Mouse (Mus musculus): Measurements from ENCODE around the gene Celf6. TPM values are rescaled to one million over a fixed set of nuclear protein-coding genes. Genes with fewer than 3 reads are reported as not detected.

Gene Celf6
- polyA plus RNA-seq, 1 experiment from 2014 or later, result 12.1 TPM

GRCm38 (mm10) chr9:59542766-59543324 lies 34.9 kb upstream of the Celf6 start:
- no peaks in the 10 kb centered on the region for H3K27me3 ChIP-seq (ENCODE audit: control insufficient read depth, insufficient read depth, low read length)
- H3K27ac ChIP-seq (ENCODE audit: low read depth, low read length), result no peak overlapping the region
- no peaks in the 10 kb centered on the region for H3K36me3 ChIP-seq (ENCODE audit: control insufficient read depth, insufficient read depth, low read length)
- H3K4me1 ChIP-seq (replicated peaks; ENCODE audit: control insufficient read depth, insufficient read depth, low read length), result peaks cover 6% of the 10 kb centered on the region
- ATAC-seq (ENCODE audit: low FRiP score) (no peak), DNase-seq (ENCODE audit: low spot score) (no peak)
- H3K4me3 ChIP-seq (ENCODE audit: low read depth, low read length), result no peak overlapping the region
- no peaks in the 10 kb centered on the region for H3K9me3 ChIP-seq (ENCODE audit: control insufficient read depth, low read length)
- H3K4me2 ChIP-seq (replicated peaks; ENCODE audit: low read depth, low read length), result no peak overlapping the region
- no peak overlapping the region for H3K9ac ChIP-seq (ENCODE audit: low read depth, low read length)

- DNase-seq (ENCODE audit: low spot score) (no peak), ATAC-seq (ENCODE audit: low FRiP score) (no peak)
- WGBS, result 84% methylated on average over 5 of the region's 5 CpGs
- Histone ChIP-seq H3K27ac (ENCODE audit: low read depth, low read length) (no peak overlapping the region), H3K36me3 (ENCODE audit: control insufficient read depth, insufficient read depth, low read length) (no peaks in the 10 kb centered on the region), H3K9me3 (ENCODE audit: control insufficient read depth, low read length) (no peaks in the 10 kb centered on the region), H3K4me3 (ENCODE audit: low read depth, low read length) (no peak overlapping the region), H3K4me1 (replicated peaks; ENCODE audit: control insufficient read depth, insufficient read depth, low read length) (peaks cover 5% of the 10 kb centered on the region), H3K9ac (ENCODE audit: low read depth, low read length) (no peak overlapping the region), H3K4me2 (replicated peaks; ENCODE audit: low read depth, low read length) (no peak overlapping the region), H3K27me3 (ENCODE audit: control insufficient read depth, insufficient read depth, low read length) (no peaks in the 10 kb centered on the region)
Measured at GRCm38 (mm10) chr9:59544739-59545138, 33.0 kb upstream of the Celf6 start.

GRCm38 (mm10) chr9:59547869-59548268 lies 29.8 kb upstream of the Celf6 start:
- Histone ChIP-seq H3K36me3 (ENCODE audit: control insufficient read depth, insufficient read depth, low read length) (no peaks in the 10 kb centered on the region), H3K4me2 (replicated peaks; ENCODE audit: low read depth, low read length) (no peak overlapping the region), H3K27me3 (ENCODE audit: control insufficient read depth, insufficient read depth, low read length) (no peaks in the 10 kb centered on the region), H3K27ac (ENCODE audit: low read depth, low read length) (no peak overlapping the region), H3K9ac (ENCODE audit: low read depth, low read length) (no peak overlapping the region), H3K9me3 (ENCODE audit: control insufficient read depth, low read length) (no peaks in the 10 kb centered on the region), H3K4me1 (replicated peaks; ENCODE audit: control insufficient read depth, insufficient read depth, low read length) (no peaks in the 10 kb centered on the region), H3K4me3 (ENCODE audit: low read depth, low read length) (no peak overlapping the region)
- WGBS, result 88% methylated on average over 1 of the region's 1 CpGs
- no peak for DNase-seq (ENCODE audit: low spot score)
- no peak for ATAC-seq (ENCODE audit: low FRiP score)

GRCm38 (mm10) chr9:59548961-59549487 lies 28.7 kb upstream of the Celf6 start:
- Histone ChIP-seq H3K9ac (ENCODE audit: low read depth, low read length) (no peak overlapping the region), H3K4me3 (ENCODE audit: low read depth, low read length) (no peak overlapping the region), H3K27ac (ENCODE audit: low read depth, low read length) (no peak overlapping the region), H3K4me2 (replicated peaks; ENCODE audit: low read depth, low read length) (no peak overlapping the region), H3K4me1 (replicated peaks; ENCODE audit: control insufficient read depth, insufficient read depth, low read length) (no peaks in the 10 kb centered on the region), H3K9me3 (ENCODE audit: control insufficient read depth, low read length) (no peaks in the 10 kb centered on the region), H3K27me3 (ENCODE audit: control insufficient read depth, insufficient read depth, low read length) (no peaks in the 10 kb centered on the region), H3K36me3 (ENCODE audit: control insufficient read depth, insufficient read depth, low read length) (no peaks in the 10 kb centered on the region)
- ATAC-seq (ENCODE audit: low FRiP score) (no peak), DNase-seq (ENCODE audit: low spot score) (no peak)
- 63% methylated on average over 2 of the region's 2 CpGs for WGBS

- H3K36me3 ChIP-seq (ENCODE audit: control insufficient read depth, insufficient read depth, low read length), result no peaks in the 10 kb centered on the region
- H3K27ac ChIP-seq (ENCODE audit: low read depth, low read length), result no peak overlapping the region
- 92% methylated on average over 4 of the region's 4 CpGs for WGBS
- H3K4me1 ChIP-seq (replicated peaks; ENCODE audit: control insufficient read depth, insufficient read depth, low read length), result no peaks in the 10 kb centered on the region
- no peaks in the 10 kb centered on the region for H3K9me3 ChIP-seq (ENCODE audit: control insufficient read depth, low read length)
- no peak overlapping the region for H3K4me3 ChIP-seq (ENCODE audit: low read depth, low read length)
- no peak overlapping the region for H3K4me2 ChIP-seq (replicated peaks; ENCODE audit: low read depth, low read length)
- ATAC-seq (ENCODE audit: low FRiP score) (no peak), DNase-seq (ENCODE audit: low spot score) (no peak)
- H3K27me3 ChIP-seq (ENCODE audit: control insufficient read depth, insufficient read depth, low read length), result no peaks in the 10 kb centered on the region
- no peak overlapping the region for H3K9ac ChIP-seq (ENCODE audit: low read depth, low read length)
Measured at GRCm38 (mm10) chr9:59550077-59550476, 27.6 kb upstream of the Celf6 start.

GRCm38 (mm10) chr9:59551017-59551416 lies 26.7 kb upstream of the Celf6 start:
- no peaks in the 10 kb centered on the region for H3K4me1 ChIP-seq (replicated peaks; ENCODE audit: control insufficient read depth, insufficient read depth, low read length)
- DNase-seq (ENCODE audit: low spot score) (no peak), ATAC-seq (ENCODE audit: low FRiP score) (no peak)
- H3K9me3 ChIP-seq (ENCODE audit: control insufficient read depth, low read length), result no peaks in the 10 kb centered on the region
- no peaks in the 10 kb centered on the region for H3K36me3 ChIP-seq (ENCODE audit: control insufficient read depth, insufficient read depth, low read length)
- 90% methylated on average over 5 of the region's 5 CpGs for WGBS
- H3K27ac ChIP-seq (ENCODE audit: low read depth, low read length), result no peak overlapping the region
- no peaks in the 10 kb centered on the region for H3K27me3 ChIP-seq (ENCODE audit: control insufficient read depth, insufficient read depth, low read length)
- H3K9ac ChIP-seq (ENCODE audit: low read depth, low read length), result no peak overlapping the region
- H3K4me2 ChIP-seq (replicated peaks; ENCODE audit: low read depth, low read length), result no peak overlapping the region
- no peak overlapping the region for H3K4me3 ChIP-seq (ENCODE audit: low read depth, low read length)

- DNase-seq (ENCODE audit: low spot score) (no peak), ATAC-seq (ENCODE audit: low FRiP score) (no peak)
- Histone ChIP-seq H3K9me3 (ENCODE audit: control insufficient read depth, low read length) (no peaks in the 10 kb centered on the region), H3K36me3 (ENCODE audit: control insufficient read depth, insufficient read depth, low read length) (no peaks in the 10 kb centered on the region), H3K4me2 (replicated peaks; ENCODE audit: low read depth, low read length) (no peak overlapping the region), H3K27me3 (ENCODE audit: control insufficient read depth, insufficient read depth, low read length) (no peaks in the 10 kb centered on the region), H3K27ac (ENCODE audit: low read depth, low read length) (no peak overlapping the region), H3K4me1 (replicated peaks; ENCODE audit: control insufficient read depth, insufficient read depth, low read length) (no peaks in the 10 kb centered on the region), H3K9ac (ENCODE audit: low read depth, low read length) (no peak overlapping the region), H3K4me3 (ENCODE audit: low read depth, low read length) (no peak overlapping the region)
- 83% methylated on average over 3 of the region's 3 CpGs for WGBS
Measured at GRCm38 (mm10) chr9:59551620-59552031, 26.1 kb upstream of the Celf6 start.

GRCm38 (mm10) chr9:59552610-59553009 lies 25.1 kb upstream of the Celf6 start:
- WGBS, result 88% methylated on average over 5 of the region's 5 CpGs
- no peak overlapping the region for H3K4me3 ChIP-seq (ENCODE audit: low read depth, low read length)
- DNase-seq (ENCODE audit: low spot score) (no peak), ATAC-seq (ENCODE audit: low FRiP score) (no peak)
- H3K4me2 ChIP-seq (replicated peaks; ENCODE audit: low read depth, low read length), result no peak overlapping the region
- H3K9ac ChIP-seq (ENCODE audit: low read depth, low read length), result no peak overlapping the region
- H3K9me3 ChIP-seq (ENCODE audit: control insufficient read depth, low read length), result no peaks in the 10 kb centered on the region
- no peaks in the 10 kb centered on the region for H3K4me1 ChIP-seq (replicated peaks; ENCODE audit: control insufficient read depth, insufficient read depth, low read length)
- H3K27ac ChIP-seq (ENCODE audit: low read depth, low read length), result no peak overlapping the region
- H3K36me3 ChIP-seq (ENCODE audit: control insufficient read depth, insufficient read depth, low read length), result no peaks in the 10 kb centered on the region
- no peaks in the 10 kb centered on the region for H3K27me3 ChIP-seq (ENCODE audit: control insufficient read depth, insufficient read depth, low read length)

GRCm38 (mm10) chr9:59553719-59554118 lies 24.0 kb upstream of the Celf6 start:
- WGBS, result 90% methylated on average over 4 of the region's 4 CpGs
- Histone ChIP-seq H3K36me3 (ENCODE audit: control insufficient read depth, insufficient read depth, low read length) (no peaks in the 10 kb centered on the region), H3K4me3 (ENCODE audit: low read depth, low read length) (no peak overlapping the region), H3K27me3 (ENCODE audit: control insufficient read depth, insufficient read depth, low read length) (no peaks in the 10 kb centered on the region), H3K9ac (ENCODE audit: low read depth, low read length) (no peak overlapping the region), H3K4me1 (replicated peaks; ENCODE audit: control insufficient read depth, insufficient read depth, low read length) (no peaks in the 10 kb centered on the region), H3K4me2 (replicated peaks; ENCODE audit: low read depth, low read length) (no peak overlapping the region), H3K9me3 (ENCODE audit: control insufficient read depth, low read length) (no peaks in the 10 kb centered on the region), H3K27ac (ENCODE audit: low read depth, low read length) (no peak overlapping the region)
- DNase-seq (ENCODE audit: low spot score) (no peak), ATAC-seq (ENCODE audit: low FRiP score) (no peak)
